Mouse (Mus musculus): ENCODE results near the gene Ctnnbip1.

Ctnnbip1 gene

DNA sequence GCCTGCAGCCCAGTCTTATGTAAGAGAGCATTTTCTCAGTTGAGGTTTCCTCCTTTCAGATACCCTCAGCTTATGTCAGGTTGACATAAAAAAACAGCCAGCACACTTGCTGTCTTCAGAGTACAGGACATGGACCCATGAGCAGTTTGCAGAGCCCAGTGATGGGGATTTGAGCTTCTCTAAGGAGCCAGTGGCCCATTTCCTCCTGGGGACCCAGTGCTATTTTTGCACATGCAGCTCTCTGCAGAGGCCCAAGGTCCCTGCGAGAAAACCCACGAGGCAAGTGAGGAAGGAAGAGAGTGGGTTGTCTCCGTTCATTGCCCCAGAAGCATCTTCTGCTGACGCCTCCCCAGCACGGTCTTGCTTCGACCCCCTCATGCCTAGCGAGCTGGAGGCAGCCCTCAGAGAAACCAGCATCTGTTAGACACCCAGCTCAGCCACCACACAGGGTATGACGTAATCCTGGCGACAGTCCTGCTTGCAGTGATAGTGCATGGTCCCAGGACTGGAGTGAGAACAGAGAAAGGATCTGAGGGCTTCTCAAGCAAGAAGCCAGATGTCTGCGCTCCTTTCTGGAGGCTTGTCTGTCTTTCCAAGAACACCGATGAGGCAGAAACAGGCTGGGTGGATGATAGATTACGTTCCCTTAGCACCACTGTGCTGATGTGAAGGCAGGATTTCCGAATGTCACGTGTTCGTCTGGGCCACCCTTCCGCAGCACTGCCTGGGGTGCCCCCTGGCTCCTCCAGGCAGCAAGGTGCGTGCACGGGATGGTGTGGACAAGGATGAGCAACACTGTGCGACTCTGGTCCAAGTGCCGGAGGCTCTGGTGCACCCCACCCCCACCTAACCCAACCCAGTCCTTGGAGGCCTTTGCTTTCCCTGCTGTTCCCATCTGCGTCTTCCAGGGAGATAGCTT is 44.2 kb downstream of the Ctnnbip1 start:
- CTCF ChIA-PET = interaction anchor here (0.5 kb wide), 1 partner anchor 692 kb away, joined by 4 read pairs; no protein-coding TSS in a partner anchor

DNA sequence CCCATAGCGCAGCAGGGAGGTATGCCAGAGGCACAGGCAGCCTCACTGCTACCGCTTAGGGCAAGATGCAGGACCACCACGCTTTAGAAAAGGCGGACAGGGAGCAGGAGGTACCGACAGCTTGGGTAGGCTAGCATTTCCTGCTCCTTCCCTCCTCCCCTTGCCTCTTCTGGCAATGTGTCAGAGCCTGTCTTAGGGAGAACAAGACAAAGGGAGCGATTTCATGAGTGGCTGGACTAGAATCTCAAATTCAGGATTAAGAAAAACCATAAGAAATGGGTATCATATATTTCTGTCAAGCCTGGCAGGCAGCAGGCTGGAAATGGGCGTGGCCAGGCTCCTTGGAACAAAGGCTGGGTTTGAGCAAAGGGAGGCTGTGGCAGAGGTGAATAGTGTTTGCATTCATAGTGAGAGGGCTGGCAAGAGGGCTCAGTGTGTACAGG is 44.9 kb downstream of the Ctnnbip1 start:
- CTCF ChIA-PET = no interaction called here

DNA sequence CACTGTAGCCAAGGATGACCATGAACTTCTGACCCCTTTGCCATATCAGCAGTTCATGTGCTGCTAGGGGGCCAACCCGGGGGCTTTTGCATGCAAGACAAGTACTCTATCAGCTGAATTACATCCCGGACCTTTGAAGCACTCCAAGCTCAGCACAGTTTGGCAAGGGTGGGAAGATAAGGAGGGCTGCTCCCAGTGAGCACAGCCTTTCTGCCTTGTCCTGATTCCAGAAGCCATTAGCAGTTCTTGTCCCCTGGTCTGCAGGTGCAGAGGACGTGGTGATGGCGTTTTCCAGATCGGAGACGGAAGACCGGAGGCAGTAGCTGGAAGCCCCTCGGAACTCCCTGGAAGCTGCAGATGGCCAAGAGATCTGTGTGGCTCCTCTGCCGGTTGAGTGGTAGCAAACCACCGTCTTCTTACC is 45.9 kb downstream of the Ctnnbip1 start:
- CTCF ChIA-PET = interaction anchor here (0.5 kb wide), 1 partner anchor 126 kb away, joined by 5 read pairs; no protein-coding TSS in a partner anchor

DNA sequence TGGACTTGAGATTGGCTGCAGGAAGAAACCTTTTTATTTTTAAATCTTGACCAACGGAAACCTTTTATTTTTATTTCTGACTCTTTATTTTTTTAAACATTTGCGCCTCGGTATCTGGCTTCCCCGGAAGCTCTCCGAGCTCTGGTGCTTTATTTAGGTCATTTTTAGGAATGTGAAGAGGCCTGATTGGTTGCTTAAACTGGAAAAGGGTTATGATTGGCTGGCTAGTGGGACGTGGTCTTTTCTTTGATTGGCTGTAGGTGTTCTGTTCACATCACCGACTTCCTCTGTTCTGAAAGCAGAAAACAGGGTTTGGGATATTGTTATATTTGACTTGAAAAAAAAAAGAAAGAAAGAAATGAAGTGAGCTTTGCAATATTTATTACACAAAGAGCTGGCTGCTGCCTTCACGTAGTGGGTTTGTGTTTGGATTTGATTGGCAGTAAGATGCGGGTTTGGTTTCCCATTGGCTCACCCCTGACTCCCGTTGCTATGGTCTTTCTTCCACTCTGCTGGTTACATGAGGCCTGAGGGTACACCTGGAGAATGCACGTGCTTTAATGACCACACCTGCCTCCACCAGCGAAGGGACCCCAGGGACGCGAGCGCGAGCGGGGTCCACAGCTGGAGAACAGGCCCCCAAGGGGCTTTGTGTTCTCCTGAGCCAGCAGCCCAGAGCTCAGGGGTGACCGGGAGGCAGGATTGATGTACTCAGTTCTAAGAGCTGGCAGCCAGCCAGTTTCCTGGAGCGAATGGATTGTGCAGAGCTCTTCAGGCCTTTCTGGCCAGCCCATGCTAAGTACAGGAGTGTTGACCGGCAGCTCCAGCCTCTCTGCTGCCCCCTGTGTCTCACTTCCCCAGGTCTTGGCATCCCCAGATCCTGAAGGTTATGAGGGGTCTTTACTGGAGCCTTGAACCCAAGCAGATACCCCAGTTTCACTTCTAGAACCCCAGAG is 46.7 kb downstream of the Ctnnbip1 start:
- CTCF ChIA-PET = interaction anchor here (0.5 kb wide), 1 partner anchor 125 kb away, joined by 5 read pairs; no protein-coding TSS in a partner anchor

DNA sequence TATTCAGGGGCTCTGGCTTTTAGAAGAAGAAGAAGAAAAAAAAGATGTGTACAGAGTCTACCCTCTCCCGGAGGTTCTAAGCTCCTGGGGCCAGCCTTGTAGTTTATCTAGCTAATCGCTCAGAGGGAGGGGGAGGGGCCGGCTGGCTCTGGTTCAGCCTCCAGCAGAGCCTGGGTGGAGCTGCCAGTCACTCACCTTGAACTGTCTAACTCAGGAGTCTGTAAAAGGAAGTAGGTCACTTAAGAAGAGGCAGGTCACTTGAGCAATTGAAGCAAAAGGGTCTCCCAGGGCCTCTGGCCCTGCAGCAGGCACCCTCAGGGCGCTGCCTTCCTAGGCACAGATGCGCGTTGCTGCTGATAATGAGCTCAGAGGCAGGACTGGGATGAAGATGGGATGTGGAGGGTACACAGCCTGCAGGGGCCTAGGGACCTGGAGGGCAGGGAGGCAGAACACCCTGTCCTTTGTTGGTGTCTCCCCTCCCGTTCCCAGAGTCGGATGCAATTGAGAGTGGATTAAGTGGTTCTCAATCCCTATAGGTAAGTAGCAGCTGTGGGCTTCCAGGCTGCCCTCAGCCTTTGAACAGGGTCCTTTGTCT is 49.5 kb downstream of the Ctnnbip1 start:
- CTCF ChIA-PET = no interaction called here

DNA sequence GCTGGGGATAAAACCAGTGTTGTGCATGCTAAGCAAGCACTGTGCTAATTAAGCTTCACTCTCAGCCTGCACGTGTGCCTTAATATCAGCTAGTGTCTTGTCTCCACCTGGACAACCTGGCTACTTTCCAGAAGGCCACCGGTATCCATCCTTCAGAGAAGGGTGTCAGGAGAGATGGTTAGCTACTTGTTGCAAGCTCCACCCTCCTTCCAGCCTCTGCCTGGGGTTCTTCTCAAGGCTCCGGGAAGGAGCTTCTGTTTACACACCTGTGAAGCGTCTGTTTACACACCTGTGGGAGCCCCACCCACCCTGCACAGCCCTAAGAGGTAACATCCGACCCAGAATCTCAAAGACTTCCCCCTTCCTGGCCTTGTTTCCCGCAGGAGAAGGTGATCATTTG is 50.6 kb downstream of the Ctnnbip1 start:
- CTCF ChIA-PET = no interaction called here

DNA sequence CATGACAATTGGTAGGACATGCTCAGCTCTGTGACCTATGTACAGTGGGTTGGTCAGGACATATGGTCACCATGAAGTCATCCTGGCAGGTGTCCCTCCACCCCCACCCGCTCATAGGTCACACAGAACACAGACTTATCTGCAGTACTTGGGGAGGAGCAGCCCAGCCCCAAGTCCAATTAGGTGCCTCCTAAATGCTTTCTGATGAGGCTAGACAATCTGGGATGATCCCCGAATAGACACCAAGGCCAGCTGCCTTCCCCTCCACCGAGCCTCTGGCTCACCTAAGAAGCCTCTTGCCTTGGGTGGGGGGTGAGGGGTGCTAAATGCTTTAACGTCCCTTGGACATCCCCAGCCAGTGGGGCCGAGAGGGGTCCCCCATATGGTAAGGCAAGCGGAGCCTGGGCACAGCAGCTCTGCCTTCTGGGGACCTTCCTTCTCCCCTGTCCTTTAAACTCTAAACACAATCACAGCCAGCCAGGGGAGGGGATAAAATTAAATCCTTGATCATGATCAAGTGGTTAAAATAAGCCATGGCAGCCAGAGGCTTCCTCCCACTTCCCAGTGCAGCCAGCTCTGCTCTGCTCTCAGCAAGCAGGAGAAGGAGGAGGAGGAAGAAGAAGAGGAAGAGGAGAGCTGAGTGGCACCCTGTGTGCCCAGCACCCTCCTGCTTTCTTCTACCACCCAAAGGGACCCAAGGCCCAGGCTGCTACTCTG is 51.9 kb downstream of the Ctnnbip1 start:
- CTCF ChIA-PET = no interaction called here

DNA sequence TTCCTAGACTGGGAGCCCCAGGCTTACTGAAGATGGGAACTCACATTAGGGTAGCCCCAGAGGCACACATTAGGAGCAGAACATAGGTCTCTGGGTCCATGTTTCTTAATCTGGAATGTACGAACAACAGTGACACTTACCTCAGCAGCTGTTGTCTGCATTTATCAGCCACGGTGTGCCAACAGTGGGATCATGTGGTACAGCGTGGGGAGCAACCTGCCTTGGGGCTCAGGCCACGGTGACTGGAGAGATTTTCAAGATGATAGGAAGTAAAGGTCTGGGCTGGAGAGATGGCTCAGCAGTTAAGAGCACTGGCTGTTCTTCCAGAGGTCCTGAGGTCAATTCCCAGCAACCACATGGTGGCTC is 52.4 kb downstream of the Ctnnbip1 start:
- CTCF ChIA-PET = no interaction called here

DNA sequence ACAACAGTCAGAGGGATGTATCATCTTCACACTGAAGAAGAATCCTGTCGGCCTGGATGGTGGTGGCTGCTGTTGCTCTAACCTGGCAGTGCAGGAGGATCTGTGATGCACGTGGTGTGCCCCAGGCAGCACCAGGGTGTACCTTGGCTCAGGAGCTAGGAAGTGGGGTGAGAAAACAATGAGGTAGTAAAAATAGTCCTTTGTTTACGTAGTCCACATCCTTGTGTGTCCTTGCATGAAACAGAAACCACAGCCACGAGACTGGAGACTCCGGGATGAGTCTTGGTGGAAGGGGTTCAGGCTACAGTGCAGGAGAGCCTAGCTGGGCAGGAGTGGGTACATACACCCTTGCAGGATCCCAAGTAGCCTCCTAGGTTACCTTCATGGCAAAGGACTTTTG is 53.2 kb downstream of the Ctnnbip1 start:
- CTCF ChIA-PET = no interaction called here

DNA sequence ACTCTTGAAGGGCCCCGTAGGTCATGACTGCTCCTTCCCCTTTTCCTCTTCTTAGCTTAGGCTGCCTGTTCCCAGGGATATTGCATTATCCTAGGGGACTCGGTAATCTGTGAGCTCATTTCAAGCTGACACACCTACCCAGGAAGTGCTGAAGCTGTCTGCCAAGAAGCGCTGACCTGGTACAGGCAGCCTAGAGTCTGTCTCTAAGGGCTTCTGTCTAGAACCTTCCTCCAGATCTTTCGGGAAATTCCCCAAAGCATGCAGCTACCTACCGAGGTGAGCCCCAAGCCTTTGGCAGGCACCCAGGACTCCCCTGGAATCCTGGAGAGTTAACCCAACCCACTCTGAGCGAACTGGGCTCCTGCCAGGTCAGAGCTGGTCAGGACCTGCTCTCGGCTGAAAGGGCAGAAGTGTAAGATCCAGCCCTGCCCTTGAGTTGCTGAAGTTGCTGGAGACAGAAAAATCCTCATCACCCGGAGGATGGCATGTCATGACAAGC is 53.7 kb downstream of the Ctnnbip1 start:
- CTCF ChIA-PET = no interaction called here

DNA sequence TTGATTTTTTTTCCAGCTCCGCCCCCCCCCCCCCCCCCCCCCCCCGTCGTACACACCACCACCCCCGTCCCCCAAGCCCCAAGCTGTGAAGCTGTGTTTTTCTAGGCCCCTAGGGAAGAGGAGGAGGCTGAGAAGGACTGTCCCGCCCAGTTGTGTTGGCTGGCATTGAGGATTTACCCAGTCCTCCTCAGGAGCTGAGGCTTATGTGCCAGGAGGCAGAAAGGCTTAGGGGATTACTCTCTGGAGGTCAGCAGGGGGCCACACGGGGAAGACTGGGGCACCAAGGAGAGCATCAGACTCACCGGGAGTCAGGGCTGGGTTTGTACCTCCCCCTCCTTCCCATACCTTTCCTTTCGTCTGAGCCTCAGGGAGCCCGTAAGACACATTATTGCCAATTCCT is 54.4 kb downstream of the Ctnnbip1 start:
- CTCF ChIA-PET = no interaction called here

DNA sequence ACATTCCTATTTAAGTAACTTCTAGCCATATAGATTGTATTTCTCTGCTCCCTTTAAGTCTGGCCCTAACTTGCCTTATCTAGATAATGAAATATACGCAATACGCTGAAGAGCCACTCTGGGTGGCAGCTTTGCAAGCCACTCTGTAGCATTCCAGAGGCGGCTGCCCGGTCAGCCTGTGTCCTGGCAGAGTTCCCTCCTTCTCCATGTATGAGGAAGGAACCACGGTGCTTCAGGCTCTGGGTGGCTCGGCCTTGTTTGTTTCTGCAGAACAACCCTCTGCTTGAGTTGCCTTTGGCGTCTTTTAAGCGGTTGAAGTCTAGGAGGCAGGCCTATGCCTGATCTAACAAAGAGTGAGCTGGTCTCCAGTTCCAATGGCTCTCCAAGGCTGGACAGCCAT is 54.8 kb downstream of the Ctnnbip1 start:
- CTCF ChIA-PET = interaction anchor here (0.6 kb wide), 1 partner anchor 115 kb away, joined by 3 read pairs; no protein-coding TSS in a partner anchor

DNA sequence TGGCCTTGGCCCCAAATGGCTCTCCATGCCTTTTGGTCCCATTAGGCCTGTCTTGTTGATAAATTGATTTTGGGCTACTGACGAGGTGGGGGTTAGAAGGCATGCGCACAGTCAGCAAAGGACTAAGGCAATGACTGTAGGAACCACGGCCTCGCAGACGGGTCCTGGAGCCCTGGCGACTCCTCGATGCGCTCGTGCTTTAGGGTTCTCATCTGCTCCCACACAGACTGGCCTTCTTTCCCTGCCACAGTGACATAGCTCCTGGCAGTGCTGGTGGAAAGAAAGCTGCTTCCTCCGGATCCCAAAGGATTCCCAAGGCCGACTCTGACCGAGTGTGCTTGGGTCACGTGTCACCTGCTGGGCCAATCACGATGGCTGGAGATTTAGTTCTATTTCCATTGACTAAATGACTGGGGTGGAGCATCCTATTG is 56.4 kb downstream of the Ctnnbip1 start:
- CTCF ChIA-PET = no interaction called here

DNA sequence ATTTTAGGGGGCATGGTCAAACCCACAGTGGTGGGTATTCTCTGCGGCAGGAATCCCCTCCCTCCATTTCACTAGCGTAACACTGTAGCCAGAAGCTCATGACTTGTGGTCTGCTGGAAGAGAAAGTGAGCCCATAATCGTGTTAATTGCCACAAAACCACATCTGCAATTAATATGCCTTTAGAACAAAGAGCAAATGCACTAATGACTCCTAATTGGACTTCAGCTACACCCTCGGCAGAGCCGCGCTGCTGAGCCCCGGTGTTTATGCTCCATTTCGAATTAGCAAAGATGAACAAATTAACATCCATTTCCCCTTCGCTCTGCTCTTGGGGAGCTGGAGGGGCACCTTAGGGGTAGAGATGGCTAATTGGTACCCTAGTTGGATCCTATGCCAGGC is 58.0 kb downstream of the Ctnnbip1 start:
- CTCF ChIA-PET = no interaction called here

DNA sequence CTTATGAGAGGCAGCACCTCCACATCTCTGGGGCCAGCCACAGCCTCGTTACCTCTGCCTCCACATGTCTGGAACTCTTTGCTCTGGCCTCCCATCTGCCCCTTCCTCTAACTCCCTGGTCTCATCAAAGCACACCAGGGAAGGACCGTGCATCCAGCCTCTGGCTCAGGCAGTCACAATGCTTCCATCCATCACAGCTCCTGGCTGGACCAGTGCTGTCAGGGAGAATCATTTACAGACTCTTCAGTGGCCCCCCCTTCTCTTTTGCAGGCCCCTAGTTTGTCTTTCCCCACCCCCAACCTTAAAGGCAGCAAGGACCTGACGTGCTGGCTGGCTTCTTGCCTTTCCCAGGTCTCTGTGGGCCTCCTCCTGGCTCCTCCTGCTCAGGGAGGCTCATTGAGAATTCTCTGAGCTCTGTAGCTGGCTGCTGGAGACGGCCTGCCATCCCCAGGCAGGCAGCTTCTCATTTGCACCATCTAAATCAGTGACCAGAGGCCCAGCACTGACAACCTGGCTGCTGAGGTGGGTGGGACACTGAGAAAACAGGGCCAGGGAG is 59.0 kb downstream of the Ctnnbip1 start:
- CTCF ChIA-PET = no interaction called here

DNA sequence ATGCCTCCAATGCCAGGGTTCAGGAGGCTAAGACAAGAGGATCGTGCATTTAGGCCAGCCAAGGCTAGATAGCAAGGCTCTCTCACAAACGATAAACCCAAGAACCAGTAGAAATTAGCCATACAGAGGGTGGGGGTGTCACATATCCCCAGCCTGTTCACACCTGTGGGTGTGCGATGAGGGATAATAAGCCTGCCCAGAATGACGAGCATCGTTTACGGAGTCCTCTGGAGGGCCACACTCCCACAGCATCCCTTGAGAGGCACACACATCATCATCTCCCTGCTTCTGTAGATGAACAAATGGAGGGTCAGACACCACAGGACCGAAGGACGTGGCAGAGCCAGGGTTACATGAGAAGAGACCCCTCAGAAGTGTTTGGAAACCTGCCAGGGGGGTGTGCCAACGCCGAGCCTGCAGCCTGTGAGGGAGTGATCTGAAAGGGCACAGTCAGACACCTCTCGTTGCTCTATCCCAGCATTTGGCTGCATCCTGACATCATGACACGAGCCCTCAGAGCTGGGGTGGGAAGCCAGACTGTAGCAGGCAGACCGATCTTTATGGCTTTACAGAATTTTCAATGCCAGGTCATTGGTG is 60.1 kb downstream of the Ctnnbip1 start:
- CTCF ChIA-PET = no interaction called here

DNA sequence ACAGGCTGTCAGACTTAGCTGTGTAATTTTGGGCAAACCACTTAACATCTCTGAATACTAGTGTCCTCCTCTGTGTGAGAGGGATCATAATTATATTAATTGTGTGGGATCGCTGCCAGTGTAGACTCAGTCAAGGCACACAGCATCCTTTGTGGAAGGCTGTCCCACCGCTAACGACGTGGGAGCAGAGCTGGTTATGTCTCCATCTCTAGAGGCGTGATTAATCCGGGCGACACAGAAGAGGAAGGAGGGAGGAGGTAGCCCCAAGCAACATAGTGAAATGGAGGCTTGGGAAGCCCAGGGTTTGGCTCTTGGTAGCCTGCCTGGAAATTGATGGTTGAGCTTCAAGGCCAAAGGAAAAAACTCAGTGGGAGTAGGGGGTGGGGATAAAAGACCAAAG is 60.8 kb downstream of the Ctnnbip1 start:
- CTCF ChIA-PET = no interaction called here

DNA sequence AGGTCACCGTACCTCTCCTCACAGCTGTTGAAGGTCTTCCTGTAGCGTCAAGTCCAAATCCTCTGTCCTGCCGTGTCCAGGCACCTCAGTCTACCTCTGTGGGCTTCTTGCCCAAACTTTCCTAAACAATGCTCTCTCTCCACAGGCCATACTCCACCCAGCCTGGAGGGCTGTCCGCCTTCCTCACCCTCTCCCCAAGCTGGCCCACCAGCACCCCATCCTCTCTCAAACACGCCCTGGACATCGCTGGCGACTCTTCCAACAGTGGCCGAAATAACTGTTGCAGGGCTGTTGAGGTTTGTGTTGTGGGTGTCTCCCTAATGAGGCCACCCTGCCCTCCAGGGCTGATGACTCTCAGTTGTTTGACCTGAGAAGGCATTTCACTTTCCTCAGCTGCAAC is 67.2 kb downstream of the Ctnnbip1 start:
- CTCF ChIA-PET = no interaction called here

DNA sequence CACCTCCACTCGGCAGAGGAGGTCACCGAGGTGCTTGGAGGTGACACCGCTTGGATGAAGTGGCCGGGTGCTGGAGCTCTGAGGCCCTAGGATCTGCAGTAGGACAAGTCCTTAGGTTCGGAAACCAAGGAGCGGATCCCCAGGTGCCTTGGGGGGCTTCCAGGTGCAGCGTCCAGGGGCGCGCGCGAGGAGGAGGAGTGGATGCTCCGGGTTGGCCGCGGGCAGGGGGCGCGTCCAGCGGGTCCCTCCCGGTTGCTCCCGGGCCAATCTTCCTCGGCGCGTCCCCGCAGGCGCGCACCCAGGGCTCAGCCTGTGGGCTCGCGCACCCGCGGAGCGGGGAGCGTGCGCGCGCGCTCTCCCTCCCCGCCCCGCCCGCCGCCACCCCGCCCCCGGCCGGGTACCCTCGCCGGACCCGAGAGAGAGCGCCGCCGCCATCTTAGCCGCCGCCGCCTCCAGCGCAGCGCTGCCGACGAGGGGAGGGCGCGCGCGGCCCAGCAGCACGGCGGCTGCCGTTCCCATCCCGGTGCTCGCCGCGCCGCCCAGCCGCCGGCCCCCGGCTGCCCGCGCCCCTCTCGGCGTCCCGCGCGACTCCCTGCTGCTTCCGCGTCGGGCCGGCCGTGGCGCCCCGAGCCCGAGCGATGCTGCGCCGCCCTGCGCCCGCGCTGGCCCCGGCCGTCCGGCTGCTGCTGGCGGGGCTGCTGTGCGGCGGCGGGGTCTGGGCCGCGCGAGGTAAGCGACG is 68.2 kb downstream of the Ctnnbip1 start, which contains the start of gene Clstn1:
Gene Clstn1, plus strand, starts transcription at position 425 of the 739 bp plus-strand sequence.
- CTCF ChIA-PET = no interaction called here

Measured in spleen, embryonic (tissue).